Mouse (Mus musculus): Measurements from ENCODE around the gene Gm38431.

DNA sequence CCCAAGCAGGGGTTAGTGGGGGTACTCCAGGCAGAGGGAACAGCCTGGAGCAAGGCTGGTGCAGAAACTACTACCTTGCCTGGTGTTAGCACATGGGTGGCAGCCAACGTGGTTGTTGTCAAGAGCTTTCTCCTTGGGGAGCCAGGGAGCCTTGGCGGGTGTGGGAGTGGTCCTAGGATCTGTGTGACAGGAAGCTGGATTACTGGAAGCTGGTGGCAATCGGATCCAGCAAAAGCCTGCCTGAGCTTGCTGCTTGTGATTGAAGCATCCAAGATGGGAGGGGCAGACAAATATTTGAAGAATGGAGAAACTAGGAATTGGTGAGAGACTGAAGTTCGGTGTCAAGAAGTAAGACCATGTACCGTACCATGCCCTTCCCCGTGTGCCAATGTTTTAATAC is 69.5 kb downstream of the Gm38431 start:
- no peak for TF ChIP-seq GATA1 (IDR thresholded peaks at IDR 0.05; ENCODE audit: borderline replicate concordance, low read length)
- TF ChIP-seq CTCF (IDR thresholded peaks at IDR 0.05; ENCODE audit: low read depth, low read length): no peak
- no peak for TF ChIP-seq GATA2 (IDR thresholded peaks at IDR 0.05; ENCODE audit: borderline replicate concordance, low read depth, low read length)
- no peak for TF ChIP-seq TAL1 (conservative IDR thresholded peaks at IDR 0.05; ENCODE audit: low read depth, low read length)
- no peak for TF ChIP-seq POLR2AphosphoS5 (IDR thresholded peaks at IDR 0.05; ENCODE audit: insufficient replicate concordance, low read depth, low read length)
